Mouse (Mus musculus): ENCODE results near the gene Nudt19. TPM values are rescaled to one million over a fixed set of nuclear protein-coding genes. Genes with fewer than 3 reads are reported as not detected.

The Nudt19 gene
- total RNA-seq, 2 experiments from 2014 or later = 58.7 to 59.8 TPM

Other genes with a start within 250 kb of the Nudt19 start
- gene Gpatch1, start 237.9 kb downstream of the Nudt19 start, total RNA-seq (2021) = 10 to 100 TPM; 22.3 to 26.0 TPM
- 1 to 10 TPM; 2.9 to 4.8 TPM for gene Rhpn2, start 222.1 kb downstream of the Nudt19 start, total RNA-seq (2021)
- 1 to 10 TPM; 6.5 to 7.3 TPM for gene Faap24, start 159.5 kb downstream of the Nudt19 start, total RNA-seq (2021)
- 10 to 100 TPM; 27.2 to 41.1 TPM for gene Cep89, start 159.3 kb downstream of the Nudt19 start, total RNA-seq (2021)
- 1 to 10 TPM in 1 of 2 experiments, under 1 TPM in 1; 0.17 to 6.3 TPM for gene Slc7a9, start 107.5 kb downstream of the Nudt19 start, total RNA-seq (2021)
- under 1 TPM; 0.11 to 0.67 TPM for gene Tdrd12, start 18.6 kb downstream of the Nudt19 start, total RNA-seq (2021)
- gene Rgs9bp, start 29.3 kb upstream of the Nudt19 start, total RNA-seq (2021) = under 1 TPM; 0.34 to 0.39 TPM
- 10 to 100 TPM; 31.8 to 33.8 TPM for gene Ankrd27, start 29.9 kb upstream of the Nudt19 start, total RNA-seq (2021)
- gene Pdcd5, start 91.2 kb upstream of the Nudt19 start, total RNA-seq (2021) = 100 to 1,000 TPM; 104 to 117 TPM
- 10 to 100 TPM; 63.6 to 70.9 TPM for gene Dpy19l3, start 198.2 kb upstream of the Nudt19 start, total RNA-seq (2021)
- gene Zfp507, start 246.7 kb upstream of the Nudt19 start, total RNA-seq (2021) = 10 to 100 TPM; 39.2 to 39.5 TPM